Mouse (Mus musculus) MEL (cell line): ENCODE measurements around the gene Washc2.
A peak's percentile ranks its signal among the peaks of the same experiment; 100 is the strongest.

Experiments
- CTCF ChIP-seq, 3 experiments: IDR thresholded peaks in 2 of 3; conservative IDR thresholded peaks in 1 of 3; 2 replicates each; pipeline ENCODE4 v1.5.1; 2011 to 2012; ENCODE audit warnings: low read length in 3 of 3, low read depth in 2 of 3, mild to moderate bottlenecking in 2 of 3, improper control_type of control experiment in 1 of 3, inconsistent platforms in 1 of 3, mixed read lengths in 1 of 3, moderate library complexity in 1 of 3; ENCODE audit not compliant: control insufficient read depth in 1 of 3, insufficient read depth in 1 of 3, poor library complexity in 1 of 3, severe bottlenecking in 1 of 3
- E2F4 ChIP-seq: IDR thresholded peaks from 2 replicates; pipeline ENCODE4 v1.6.1; 2011; ENCODE audit warnings: low read depth, low read length, improper control_type of control experiment, borderline replicate concordance
- EP300 ChIP-seq, 2 experiments: IDR thresholded peaks; 2 replicates each; pipeline ENCODE4 v1.6.1; 2011; ENCODE audit warnings: improper control_type of control experiment in 2 of 2, low read length in 2 of 2, low read depth in 1 of 2, mild to moderate bottlenecking in 1 of 2
- GATA1 ChIP-seq: IDR thresholded peaks from 2 replicates; pipeline ENCODE4 v1.6.1; 2011; ENCODE audit warnings: low read depth, low read length, improper control_type of control experiment
- MEF2A ChIP-seq: IDR thresholded peaks from 2 replicates; pipeline ENCODE4 v1.6.1; 2014; ENCODE audit warnings: low read depth, mild to moderate bottlenecking, inconsistent platforms, low read length, improper control_type of control experiment; ENCODE audit not compliant: poor library complexity, insufficient replicate concordance, severe bottlenecking; ENCODE audit errors: extremely low read depth
- POLR2A ChIP-seq, 2 experiments: IDR thresholded peaks; 2 replicates each; pipeline ENCODE4 v1.6.1; 2011 to 2012; ENCODE audit warnings: low read length in 2 of 2, mild to moderate bottlenecking in 2 of 2, control low read depth in 1 of 2, improper control_type of control experiment in 1 of 2, low read depth in 1 of 2, moderate library complexity in 1 of 2; ENCODE audit not compliant: control insufficient read depth in 1 of 2, insufficient read depth in 1 of 2, poor library complexity in 1 of 2
- RAD21 ChIP-seq: IDR thresholded peaks from 2 replicates; pipeline ENCODE4 v1.6.1; 2011; ENCODE audit warnings: mild to moderate bottlenecking, low read depth, low read length, improper control_type of control experiment
- RCOR1 ChIP-seq: IDR thresholded peaks from 2 replicates; pipeline ENCODE4 v1.6.1; 2012; ENCODE audit warnings: low read depth, mild to moderate bottlenecking, inconsistent platforms, low read length, improper control_type of control experiment

DNA sequence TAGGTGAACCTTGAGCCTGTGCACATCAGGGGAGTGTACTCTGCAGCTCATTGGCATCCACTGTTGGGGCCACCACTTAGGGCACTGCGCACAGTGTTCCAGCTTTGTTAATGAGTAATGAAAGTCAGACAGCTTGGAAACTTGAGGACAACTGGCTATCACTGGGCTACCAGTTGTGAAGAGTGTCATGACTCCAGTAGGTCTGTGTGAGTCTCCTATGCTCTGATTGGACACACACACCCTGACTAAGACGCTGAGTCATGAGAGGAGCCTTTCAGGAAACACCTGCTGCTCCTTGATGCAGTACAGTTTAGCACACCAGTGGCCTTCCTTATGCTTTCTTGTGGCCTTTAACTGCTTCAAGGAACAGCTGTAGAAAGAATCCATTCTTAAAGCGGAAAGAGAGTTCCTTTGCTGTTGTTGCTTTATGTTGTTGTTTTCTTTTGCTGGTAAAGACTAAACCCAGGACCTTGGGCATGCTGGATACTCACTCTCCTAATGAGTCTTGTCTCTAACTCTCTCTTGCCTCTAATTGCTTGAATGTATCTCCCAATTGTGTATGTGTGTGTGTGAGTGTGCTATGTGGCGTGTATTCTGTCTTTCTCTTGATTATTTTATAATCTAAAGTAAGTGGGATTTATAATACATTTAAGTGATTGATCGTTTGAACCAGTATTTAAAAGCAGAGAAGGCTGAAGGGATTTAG lies 79.2 kb downstream of the Washc2 start:
- TF ChIP-seq E2F4 = no peak
- TF ChIP-seq CTCF (IDR thresholded peaks at IDR 0.05 in 2 of 3, conservative IDR thresholded peaks at IDR 0.05 in 1 of 3; ENCODE audit: control insufficient read depth in 1 of 3, insufficient read depth in 1 of 3, low read depth in 2 of 3, low read length in 3 of 3, poor library complexity in 1 of 3, severe bottlenecking in 1 of 3) = no peak
- TF ChIP-seq POLR2A (IDR thresholded peaks at IDR 0.05; ENCODE audit: control insufficient read depth in 1 of 2, insufficient read depth in 1 of 2, low read depth in 1 of 2, low read length in 2 of 2, poor library complexity in 1 of 2) = no peak
- no peak; the same call in 1 of the 2 replicates for TF ChIP-seq RAD21
- TF ChIP-seq RCOR1 = peak; percentile 79
- peak; percentile 70 for TF ChIP-seq GATA1
- no peak for TF ChIP-seq MEF2A
- TF ChIP-seq EP300 (IDR thresholded peaks at IDR 0.05; ENCODE audit: low read depth in 1 of 2, low read length in 2 of 2) = peak; percentile 90 to 91
